Mouse (Mus musculus) megakaryocyte, adult 5-6 weeks (primary cell): ENCODE data around the gene Cyp8b1. TPM values are rescaled to one million over a fixed set of nuclear protein-coding genes. Genes with fewer than 3 reads are reported as not detected.
A peak's percentile ranks its signal among the peaks of the same experiment; 100 is the strongest.

Experiments used
- ATAC-seq: 2 replicates; pipeline ENCODE4 v1.8.0; 2016; ENCODE audit warnings: mild to moderate bottlenecking, inconsistent platforms; ENCODE audit not compliant: poor library complexity, severe bottlenecking
- total RNA-seq, 2 experiments: library from RNA; stranded (forward) in 1 of 2; stranded (reverse) in 1 of 2; fragments of 153-499, 151-499 nt in 1 of 2; fragments of 221-1000, 200-1000 nt in 1 of 2; gene quantifications; 2 replicates each; pipeline versions ENCODE4 v1.2.3 to v1.2.4; 2015 to 2017

The Cyp8b1 gene
- total RNA-seq (2015) (not detected in 2 replicates), total RNA-seq (2017) (0.18 TPM in 1 of 2 replicates, not detected in the other)

DNA sequence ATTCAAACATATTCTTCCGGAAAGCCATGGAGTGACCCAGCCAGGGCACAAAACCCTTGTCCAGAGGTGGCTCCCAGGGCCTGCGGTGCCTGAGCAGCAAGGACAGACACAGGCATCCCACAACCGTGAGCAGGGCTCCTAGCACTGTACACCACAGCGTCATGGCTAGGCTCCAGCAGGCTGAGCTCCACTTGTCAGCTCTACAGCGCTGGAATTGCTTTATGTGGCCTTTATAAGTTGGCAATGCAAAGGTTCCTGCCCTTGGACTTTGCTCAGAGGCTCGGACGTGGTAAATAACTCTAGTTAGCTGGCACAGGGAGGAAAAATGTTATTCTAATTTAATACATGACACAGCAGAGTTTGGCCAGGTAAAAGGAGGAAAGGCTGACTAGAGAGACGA, at the start of gene Cyp8b1:
Cyp8b1 (minus strand) TSS at position 204 of the 400 bp plus-strand sequence.
- ATAC-seq = no peak

DNA sequence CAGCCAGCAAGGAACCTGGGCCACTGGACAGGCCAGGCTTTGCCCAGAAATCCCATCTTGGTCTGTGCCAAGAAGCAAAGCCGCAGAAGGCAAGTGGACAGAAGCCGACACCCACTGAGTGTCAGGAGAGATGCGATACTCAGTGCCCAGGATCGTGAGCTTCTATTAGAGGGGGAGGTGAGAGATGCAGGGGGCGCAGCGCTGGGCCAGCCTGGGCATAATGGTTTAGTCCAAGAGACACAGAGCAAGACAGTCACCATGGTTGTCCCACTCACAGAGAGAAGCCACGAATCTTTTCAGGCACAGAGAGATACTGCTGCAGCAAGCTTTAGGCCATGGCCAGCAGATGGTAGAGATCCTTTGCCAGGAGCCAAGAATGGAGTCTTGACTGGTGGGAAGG, 48.8 kb upstream of the Cyp8b1 start:
- no peak for ATAC-seq

DNA sequence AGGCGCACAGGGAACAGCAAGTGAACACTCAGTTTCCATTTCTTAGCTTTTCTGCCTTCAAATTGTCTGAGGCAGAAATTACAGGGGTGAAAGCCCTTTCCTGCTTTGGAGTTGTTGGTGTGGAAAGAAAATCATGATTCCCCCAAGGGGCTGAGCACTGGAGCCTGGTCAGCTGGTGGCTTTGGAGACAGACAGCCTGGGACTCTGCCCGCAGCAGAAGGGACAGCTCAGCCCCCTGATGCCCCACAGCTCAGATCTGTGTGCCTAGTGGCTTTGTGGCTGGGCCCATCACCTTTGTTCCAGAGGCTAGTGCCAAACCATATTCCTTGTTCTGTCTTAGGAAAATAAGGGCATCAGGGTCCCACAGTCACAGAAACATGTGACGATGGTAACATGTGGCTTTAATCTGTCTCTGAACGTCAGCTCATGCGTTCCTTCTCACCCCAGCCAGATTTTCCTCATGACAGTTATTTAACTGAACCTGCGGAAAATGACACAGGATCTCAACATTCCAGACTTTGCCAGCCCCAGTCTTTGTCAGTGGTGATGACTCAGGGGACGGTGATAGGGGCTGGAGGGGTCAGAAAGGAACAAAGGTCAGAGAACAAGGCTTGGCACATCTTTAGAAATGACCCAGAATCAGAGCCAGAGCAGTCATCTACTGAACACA, 44.0 kb upstream of the Cyp8b1 start:
- ATAC-seq = no peak

DNA sequence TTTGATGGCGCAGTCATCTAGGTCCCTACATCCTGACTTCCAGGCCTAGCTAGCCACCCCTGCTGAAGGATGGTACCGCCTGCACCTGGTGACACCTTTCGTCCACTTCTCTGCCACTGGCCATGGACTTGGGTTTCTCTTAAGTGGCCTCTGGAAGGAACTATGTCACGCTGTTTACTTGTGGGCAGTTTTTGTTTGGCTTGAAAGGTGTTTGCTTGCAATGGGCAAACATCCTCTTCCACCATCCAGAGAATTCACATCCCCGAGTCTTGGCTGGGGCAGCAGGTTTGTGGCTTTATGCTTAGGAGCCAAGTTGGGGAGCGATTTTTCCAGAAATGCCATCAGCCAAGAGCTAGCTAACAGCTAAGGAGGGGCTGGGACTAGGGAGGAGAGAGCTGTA, 36.5 kb upstream of the Cyp8b1 start:
- ATAC-seq = no peak

DNA sequence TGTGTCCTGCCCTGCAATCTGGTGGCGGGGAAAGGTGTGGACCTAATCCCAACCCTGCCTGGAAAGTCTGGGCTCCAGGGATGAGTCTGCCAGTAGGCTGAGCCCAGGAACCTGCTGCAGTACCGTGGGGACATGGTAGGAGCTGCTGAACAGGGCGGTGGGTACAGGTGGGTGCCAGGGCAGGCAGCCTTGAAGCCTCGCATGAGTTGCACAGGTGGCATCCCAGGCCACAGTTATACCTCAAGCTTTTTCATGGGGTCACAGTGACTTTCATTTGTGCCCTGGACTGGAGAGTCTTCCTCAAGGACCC, 35.0 kb upstream of the Cyp8b1 start:
- ATAC-seq = no peak

DNA sequence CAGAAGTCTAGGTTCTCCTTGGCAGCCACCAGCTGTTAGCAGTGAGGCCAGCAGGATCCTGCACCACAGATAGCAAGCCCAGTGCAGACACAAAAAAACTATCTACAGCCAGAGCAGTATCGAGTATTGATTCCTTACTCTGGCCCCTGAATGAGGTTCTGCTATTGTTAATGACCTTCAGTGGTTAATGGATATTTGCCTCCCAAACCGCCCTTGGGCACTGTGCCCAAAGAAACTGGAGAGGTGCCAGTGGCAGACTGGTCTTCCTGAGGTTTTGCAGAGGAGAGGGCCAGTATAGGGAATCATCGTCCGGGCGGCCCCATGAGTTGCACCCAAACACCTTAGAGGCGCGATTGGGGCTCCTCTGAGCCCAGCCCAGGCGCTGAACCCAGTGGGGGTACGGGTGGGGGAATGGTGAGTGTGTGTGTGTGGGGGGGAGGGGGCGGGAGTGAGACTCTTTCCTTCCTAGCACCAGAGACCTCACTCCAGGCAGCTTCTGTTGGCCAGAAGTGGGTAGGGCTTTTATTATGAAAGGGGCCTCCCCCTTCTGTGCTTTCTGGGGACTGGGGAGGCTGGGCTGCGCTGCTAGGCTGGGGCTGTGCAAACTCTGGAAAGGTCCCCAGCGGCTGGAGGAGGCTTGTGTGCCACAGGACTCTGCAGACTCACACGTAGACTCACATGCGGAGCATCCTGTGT, 34.5 kb upstream of the Cyp8b1 start, which contains the start of gene Fam198a:
Fam198a (plus strand) TSS at position 571 of the 696 bp plus-strand sequence.
- ATAC-seq = no peak

GRCm38 (mm10) chr9:121948431-121948830, 32.3 kb upstream of the Cyp8b1 start:
- ATAC-seq = no peak

DNA sequence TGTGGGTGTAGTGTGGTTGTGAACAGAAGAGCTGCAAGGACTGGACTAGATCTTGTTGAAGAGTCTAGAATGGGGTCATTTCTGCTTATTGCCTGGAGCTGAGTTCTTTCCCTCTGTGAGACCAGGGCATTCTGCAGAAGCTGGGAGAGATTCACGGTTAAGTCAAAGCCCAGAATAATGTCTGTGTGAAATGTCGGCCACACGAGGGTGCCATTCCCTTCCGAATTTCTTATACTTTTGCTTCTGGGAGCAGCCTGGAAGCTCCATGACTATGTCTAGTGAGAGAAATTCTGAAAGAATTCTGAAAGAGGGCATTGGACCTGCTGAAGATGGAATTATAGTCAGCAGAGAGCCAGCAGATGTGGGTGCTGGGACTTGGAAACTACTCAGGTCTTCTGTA, 31.7 kb upstream of the Cyp8b1 start:
- ATAC-seq = no peak

GRCm38 (mm10) chr9:121943628-121944027, 27.5 kb upstream of the Cyp8b1 start:
- no peak for ATAC-seq

DNA sequence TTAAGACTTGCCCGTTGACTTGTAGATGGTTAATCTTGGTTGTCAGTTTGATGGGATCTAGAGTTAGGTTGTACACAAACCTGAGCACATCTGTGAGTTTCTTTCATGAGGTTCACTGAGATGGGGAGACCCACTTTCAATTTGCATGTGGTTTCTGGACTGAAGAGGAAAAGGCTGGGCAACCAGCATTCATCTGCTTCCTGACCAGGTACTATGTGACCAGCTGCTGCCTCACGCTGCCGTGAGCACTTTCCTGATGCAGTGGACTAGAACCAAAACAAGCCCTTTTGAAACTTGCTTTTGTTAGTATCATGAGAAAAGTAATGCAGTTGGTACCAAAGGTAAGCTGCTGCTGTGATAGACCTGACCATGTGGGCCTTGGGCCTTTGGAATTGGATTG, 26.9 kb upstream of the Cyp8b1 start:
- ATAC-seq = no peak

DNA sequence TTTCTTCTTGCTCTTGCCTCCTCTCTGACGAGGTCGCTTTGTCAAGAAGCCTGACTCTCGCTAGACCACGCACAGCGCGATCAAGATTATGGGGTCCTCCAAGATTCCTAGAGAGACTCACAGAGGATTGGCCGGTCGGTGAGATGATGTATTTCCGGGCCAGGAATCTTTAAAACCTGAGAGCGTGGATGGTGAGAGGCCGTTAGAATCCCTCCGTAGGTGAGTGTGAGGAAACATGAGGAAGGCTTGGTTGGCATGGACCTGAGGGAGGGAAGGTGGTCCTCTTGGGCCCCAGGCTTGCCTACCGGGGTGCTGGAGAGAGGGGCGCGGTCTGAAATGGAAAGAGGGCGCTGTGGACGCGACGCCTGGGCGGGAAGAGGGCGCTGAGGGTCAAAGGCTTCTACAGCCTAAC, 21.8 kb upstream of the Cyp8b1 start:
- ATAC-seq = no peak

DNA sequence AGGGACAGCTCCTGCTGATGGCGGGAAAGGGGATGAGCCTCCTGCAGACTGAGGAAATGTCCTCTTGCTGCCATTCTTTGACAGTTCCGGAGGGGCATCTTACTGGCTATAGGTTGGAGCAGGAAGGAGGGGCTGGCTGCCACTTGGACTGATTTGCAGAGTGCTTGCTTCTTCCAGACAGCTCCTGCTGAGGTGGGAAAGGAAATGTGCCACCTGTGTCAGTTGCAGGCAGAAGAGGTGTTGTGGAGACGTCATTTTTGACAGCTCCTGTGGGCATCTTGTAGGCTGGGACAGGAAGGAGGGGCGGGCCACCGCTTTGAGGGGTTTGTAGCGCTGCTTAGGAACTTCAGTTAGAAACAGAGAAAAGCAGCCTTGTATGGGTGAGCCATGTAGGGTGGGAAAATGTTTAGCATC, 21.4 kb upstream of the Cyp8b1 start:
- peak; percentile 43; the same call in 1 of the 2 replicates for ATAC-seq

- no peak for ATAC-seq
Measured at GRCm38 (mm10) chr9:121936952-121937351, 20.8 kb upstream of the Cyp8b1 start.

- no peak for ATAC-seq
Measured at GRCm38 (mm10) chr9:121934856-121935255, 18.8 kb upstream of the Cyp8b1 start.

- ATAC-seq = peak; percentile 83
Measured at GRCm38 (mm10) chr9:121928498-121928897, 12.4 kb upstream of the Cyp8b1 start.

DNA sequence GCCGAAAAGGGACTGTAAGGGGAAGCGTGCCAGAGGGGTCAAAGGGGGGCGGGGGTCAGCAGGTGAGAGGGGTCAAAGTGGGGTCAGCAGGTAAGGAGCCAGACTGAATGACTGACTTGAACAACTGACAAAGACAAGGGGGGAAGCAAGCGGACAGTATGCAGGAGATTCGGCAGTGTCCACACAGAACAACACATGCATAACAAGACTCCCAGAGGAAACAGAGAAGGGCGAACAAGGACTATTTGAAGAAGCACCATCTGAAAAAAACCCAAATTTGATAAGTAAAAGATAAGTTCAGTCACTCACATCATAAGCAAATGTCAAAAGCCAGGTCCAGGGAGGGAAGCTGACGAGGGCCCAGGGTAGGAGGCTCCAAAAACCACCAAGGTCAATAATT, 11.6 kb upstream of the Cyp8b1 start:
- ATAC-seq = no peak

DNA sequence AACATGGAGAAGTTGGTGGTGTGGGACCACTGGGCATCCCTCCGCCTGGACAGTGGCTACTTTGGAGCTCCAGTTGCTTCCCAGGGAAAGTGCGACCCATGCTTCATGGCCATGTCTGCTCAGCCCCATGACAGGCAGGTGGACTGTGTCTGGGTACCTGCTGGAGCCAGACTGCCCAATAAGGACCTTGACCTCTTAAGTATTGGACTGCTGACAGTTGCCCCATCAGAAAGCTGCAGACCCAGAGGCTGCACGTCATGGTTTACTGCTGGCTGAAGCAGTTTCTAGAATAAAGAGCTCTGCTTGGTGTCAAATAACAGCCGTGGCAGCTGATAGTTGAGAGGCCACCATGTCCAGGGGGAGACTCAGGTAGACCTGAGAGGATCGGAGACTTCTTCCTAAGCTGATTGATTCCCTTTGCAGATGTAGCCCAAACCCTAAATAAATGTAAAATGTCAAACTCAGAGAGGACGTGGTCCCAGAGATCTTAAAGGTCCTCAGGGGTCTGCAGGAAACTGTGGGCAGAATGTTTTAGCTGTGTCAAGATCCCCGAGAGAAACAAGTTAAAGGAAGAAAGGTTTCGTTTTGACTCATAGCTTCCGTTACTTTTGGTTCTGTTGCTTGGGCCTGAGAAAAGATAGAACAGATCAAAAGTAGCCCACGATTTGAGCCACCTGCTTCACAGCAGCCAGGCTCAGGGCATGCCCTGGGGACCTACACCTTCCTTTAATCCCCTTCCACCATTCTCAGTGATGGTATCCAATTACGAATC, 10.7 kb upstream of the Cyp8b1 start:
- peak; percentile 23; the same call in 1 of the 2 replicates for ATAC-seq

GRCm38 (mm10) chr9:121925959-121926358, 9.9 kb upstream of the Cyp8b1 start:
- no peak for ATAC-seq

- peak; percentile 50 for ATAC-seq
Measured at GRCm38 (mm10) chr9:121924901-121925560, 8.9 kb upstream of the Cyp8b1 start.

DNA sequence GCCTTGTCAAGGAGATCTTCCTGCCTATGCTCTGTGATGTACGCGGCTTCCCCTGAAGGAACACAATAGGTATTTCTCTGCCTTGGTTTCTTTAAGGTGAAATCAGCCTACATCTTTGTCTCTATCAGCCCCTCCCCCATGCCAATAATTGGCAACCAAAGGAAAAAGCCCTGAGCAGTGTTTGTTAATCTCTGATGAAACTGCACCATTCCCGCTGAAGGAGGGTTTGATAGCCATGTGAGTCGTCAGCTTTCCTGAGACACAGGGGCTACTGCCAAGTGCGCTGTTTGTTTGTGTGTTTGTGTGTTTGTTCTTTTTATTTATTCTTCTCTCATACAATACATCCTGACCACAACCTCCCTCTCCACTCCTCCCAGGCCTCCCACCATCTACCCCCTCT, 7.8 kb upstream of the Cyp8b1 start:
- no peak for ATAC-seq

GRCm38 (mm10) chr9:121923443-121923842, 7.3 kb upstream of the Cyp8b1 start:
- ATAC-seq = no peak
